Mouse (Mus musculus) heart, adult 8-10 months (tissue): ENCODE data around the gene Cog4. TPM values are rescaled to one million over a fixed set of nuclear protein-coding genes. Genes with fewer than 3 reads are reported as not detected.
"Not testable (repeated sequence)": the region's sequence is repeated elsewhere in the genome, so short reads cannot be mapped to it uniquely, and the experiment has no call there.

ENCODE experiments used
- DNase-seq: peaks from one replicate; pipeline ENCODE4 v3.0.0; 2022; ENCODE audit warnings: low spot score
- total RNA-seq, 4 experiments: library from RNA; stranded (reverse); gene quantifications; 2 replicates each; pipeline ENCODE4 v1.2.4; 2022

Cog4 gene
- total RNA-seq, 4 experiments from 2014 or later: 63.3 to 69.4 (median 65.2) TPM

GRCm38 (mm10) chr8:110921492-110922230 is 75.3 kb downstream of the Cog4 start:
- DNase-seq: no peak

- DNase-seq: no peak
These were observed 79.3 kb downstream of the Cog4 start for GRCm38 (mm10) chr8:110925691-110926140.

DNA sequence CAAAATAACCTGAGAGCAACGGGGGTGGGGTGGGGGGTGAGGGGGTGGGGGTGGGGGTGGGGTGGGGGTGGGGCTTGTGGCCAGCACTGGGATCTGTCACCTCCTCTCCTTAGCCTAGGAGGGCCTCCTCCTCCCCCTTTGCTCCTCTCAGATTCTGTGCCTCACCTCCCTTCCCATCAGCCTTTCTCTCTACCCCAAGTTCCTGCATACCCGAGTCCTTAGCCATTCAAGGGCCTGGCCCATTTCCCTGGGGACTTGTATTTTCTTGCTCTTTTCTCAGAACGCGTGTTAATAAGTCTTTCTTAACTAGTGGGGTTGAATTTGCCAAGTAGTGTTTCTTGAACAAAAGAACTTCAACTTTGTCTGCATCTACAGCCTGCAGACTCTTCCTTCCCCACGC is 80.3 kb downstream of the Cog4 start:
- DNase-seq: no peak

- DNase-seq: no peak
These were observed 82.0 kb downstream of the Cog4 start for GRCm38 (mm10) chr8:110928435-110928834.

GRCm38 (mm10) chr8:110929066-110929465 is 82.7 kb downstream of the Cog4 start:
- DNase-seq: no peak

DNA sequence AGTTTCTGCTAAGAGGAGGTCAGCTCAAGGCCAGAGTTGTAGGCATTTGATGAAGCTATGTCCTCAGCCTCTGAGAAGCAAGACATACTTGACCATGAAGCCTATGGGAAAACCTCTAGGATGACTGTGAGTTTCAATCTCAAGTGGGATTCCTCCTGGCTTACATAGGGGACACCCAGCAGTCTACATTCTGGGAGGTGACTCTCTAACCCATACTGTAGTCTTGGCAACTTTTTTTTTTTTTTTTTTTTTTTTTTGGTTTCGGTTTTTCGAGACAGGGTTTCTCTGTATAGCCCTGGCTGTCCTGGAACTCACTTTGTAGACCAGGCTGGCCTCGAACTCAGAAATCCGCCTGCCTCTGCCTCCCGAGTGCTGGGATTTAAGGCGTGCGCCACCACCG is 83.3 kb downstream of the Cog4 start:
- not testable (repeated sequence) for DNase-seq

GRCm38 (mm10) chr8:110931176-110931939 is 85.0 kb downstream of the Cog4 start:
- DNase-seq: peak; percentile 85

Other genes starting within 250 kb of the Cog4 start
- gene Vac14, start 228.0 kb upstream of the Cog4 start, total RNA-seq: 10 to 100 TPM; 14.0 to 18.3 (median 16.3) TPM
- 10 to 100 TPM; 37.7 to 46.3 (median 39.9) TPM for gene Mtss1l, start 125.1 kb upstream of the Cog4 start, total RNA-seq
- gene Il34, start 40.7 kb upstream of the Cog4 start, total RNA-seq: 1 to 10 TPM; 4.3 to 8.3 (median 5.9) TPM
- gene Sf3b3, start 187 bp downstream of the Cog4 start, total RNA-seq: 10 to 100 TPM; 33.5 to 38.7 (median 36.1) TPM
- 1 to 10 TPM; 4.5 to 5.4 (median 4.6) TPM for gene Fuk, start 55.9 kb downstream of the Cog4 start, total RNA-seq
- gene St3gal2, start 73.3 kb downstream of the Cog4 start, total RNA-seq: 10 to 100 TPM; 21.3 to 25.4 (median 24.1) TPM
- gene Ddx19a, start 151.2 kb downstream of the Cog4 start, total RNA-seq: 10 to 100 TPM; 30.7 to 37.3 (median 35.3) TPM
- gene Ddx19b, start 185.2 kb downstream of the Cog4 start, total RNA-seq: 10 to 100 TPM in 3 of 4 experiments, 1 to 10 TPM in 1; 9.8 to 11.9 (median 10.9) TPM
- 10 to 100 TPM; 32.2 to 33.5 (median 33.0) TPM for gene Aars, start 186.5 kb downstream of the Cog4 start, total RNA-seq
- gene Exosc6, start 209.7 kb downstream of the Cog4 start, total RNA-seq: not detected
- gene Clec18a, start 245.8 kb downstream of the Cog4 start, total RNA-seq: 1 to 10 TPM in 3 of 4 experiments, under 1 TPM in 1; 0.98 to 2.3 (median 1.3) TPM
- gene Pdpr, start 248.0 kb downstream of the Cog4 start, total RNA-seq: 100 to 1,000 TPM; 109 to 143 (median 124) TPM